26 mouse cellular contexts compared by ENCODE assay signal in the genomic region with DNA sequence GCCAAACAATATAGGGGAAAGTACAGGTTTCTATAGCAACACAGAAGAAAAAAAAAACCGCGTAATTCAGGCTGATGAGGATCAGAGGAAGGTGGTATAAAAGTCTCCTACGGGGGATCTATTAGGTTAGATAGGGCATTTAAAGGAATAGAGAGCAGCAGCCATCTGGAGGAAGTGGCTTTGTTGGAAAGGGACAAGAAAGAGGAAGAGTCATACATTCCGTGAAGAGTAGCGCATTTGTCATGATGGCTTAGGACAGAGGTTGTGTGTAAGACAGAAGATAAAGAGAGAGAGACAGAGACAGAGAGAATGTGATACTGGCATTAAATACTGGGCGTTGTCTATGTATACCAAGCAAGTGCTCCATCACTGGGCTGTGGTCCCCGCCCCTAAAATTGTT.
"Had no signal": no experiment of that assay in that cellular context is flagged by ENCODE, and none has a peak within 500 bp of the region (broad histone marks: within the 10 kb centered on the region; RNA-seq: fewer than 3 reads in every experiment).

No protein-coding gene starts in this region.

- H3K4me2 ChIP-seq: heart, embryonic 11.5 days; heart, embryonic 13.5 days; heart, embryonic 15.5 days; hindbrain, embryonic 12.5 days; hindbrain, embryonic 14.5 days; intestine, embryonic 15.5 days; limb, embryonic 12.5 days; liver, embryonic 11.5 days; liver, embryonic 13.5 days had no signal

- H3K9me3 ChIP-seq: heart, embryonic 13.5 days; heart, embryonic 15.5 days; hindbrain, embryonic 10.5 days; hindbrain, embryonic 12.5 days; intestine, embryonic 15.5 days; limb, embryonic 12.5 days; liver, embryonic 13.5 days had no signal

- H3K27me3 ChIP-seq: heart, embryonic 13.5 days; heart, embryonic 15.5 days; hindbrain, embryonic 12.5 days; intestine, embryonic 15.5 days had no signal

- H3K36me3 ChIP-seq: heart, embryonic 13.5 days; heart, embryonic 15.5 days; hindbrain, embryonic 10.5 days; hindbrain, embryonic 12.5 days; intestine, embryonic 15.5 days; limb, embryonic 12.5 days; liver, embryonic 13.5 days had no signal

- DNase-seq: gastrocnemius, adult 2 months; gastrocnemius, postnatal 10 days; gastrocnemius, postnatal 25 days; heart, adult 2 months; heart, postnatal 4 days; kidney, adult 18-20 months; kidney, adult 8-10 months; kidney, postnatal 10 days; kidney, postnatal 25 days; kidney, postnatal 4 days; liver; liver, embryonic 13.5 days had no signal

- H3K27ac ChIP-seq: gastrocnemius, adult 2 months; heart, adult 2 months; heart, embryonic 13.5 days; heart, embryonic 15.5 days; hindbrain, embryonic 10.5 days; hindbrain, embryonic 12.5 days; hindbrain, embryonic 14.5 days; intestine, embryonic 15.5 days; layer of hippocampus, adult 2 months; left cerebral cortex, adult 2 months; limb, embryonic 12.5 days; liver, embryonic 13.5 days had no signal

- H3K4me3 ChIP-seq: gastrocnemius, adult 2 months; heart, adult 2 months; heart, embryonic 13.5 days; heart, embryonic 15.5 days; hindbrain, embryonic 10.5 days; hindbrain, embryonic 12.5 days; intestine, embryonic 15.5 days; layer of hippocampus, adult 2 months; left cerebral cortex, adult 2 months; limb, embryonic 12.5 days; liver, embryonic 13.5 days had no signal

- ATAC-seq: hindbrain, embryonic 16.5 days; inflammation-experienced regulatory T-cells, adult 6 months; intestine, embryonic 15.5 days; intestine, postnatal 0 days had no signal

- H3K4me1 ChIP-seq: heart, embryonic 13.5 days; heart, embryonic 15.5 days; hindbrain, embryonic 10.5 days; hindbrain, embryonic 12.5 days; intestine, embryonic 15.5 days; limb, embryonic 12.5 days had no signal

- H3K9ac ChIP-seq: heart, embryonic 13.5 days; heart, embryonic 15.5 days; hindbrain, embryonic 12.5 days; hindbrain, embryonic 14.5 days; intestine, embryonic 15.5 days; limb, embryonic 12.5 days; liver, embryonic 13.5 days had no signal
